Mouse (Mus musculus) hindbrain, embryonic 12.5 days (tissue): ENCODE measurements around the gene Cdc42se2. TPM values are rescaled to one million over a fixed set of nuclear protein-coding genes. Genes with fewer than 3 reads are reported as not detected.
A peak's percentile ranks its signal among the peaks of the same experiment; 100 is the strongest.

Source experiments
- ATAC-seq: fragments of 200-750 bp; cut with Nextera tagmentation; 2 replicates; pipeline ENCODE4 v1.8.0; 2017; ENCODE audit warnings: moderate TSS enrichment; ENCODE audit not compliant: low FRiP score
- H3K27ac ChIP-seq: fragments of 300-500 bp; sonication (generic); 2 replicates; pipeline ENCODE4 v1.5.1; 2016; ENCODE audit warnings: mild to moderate bottlenecking
- H3K27me3 ChIP-seq: fragments of 300-500 bp; sonication (generic); 2 replicates; pipeline ENCODE4 v1.6.1; 2016; ENCODE audit warnings: mild to moderate bottlenecking
- H3K36me3 ChIP-seq: fragments of 300-500 bp; sonication (generic); 2 replicates; pipeline ENCODE4 v1.6.1; 2016; ENCODE audit warnings: mild to moderate bottlenecking
- H3K4me1 ChIP-seq: fragments of 300-500 bp; sonication (generic); 2 replicates; pipeline ENCODE4 v1.6.1; 2016
- H3K4me2 ChIP-seq: fragments of 300-500 bp; sonication (generic); replicated peaks from 2 replicates; pipeline ENCODE4 v1.6.1; 2016; ENCODE audit warnings: mild to moderate bottlenecking
- H3K4me3 ChIP-seq: fragments of 300-500 bp; sonication (generic); 2 replicates; pipeline ENCODE4 v1.5.1; 2016; ENCODE audit warnings: mild to moderate bottlenecking
- H3K9ac ChIP-seq: fragments of 300-500 bp; sonication (generic); 2 replicates; pipeline ENCODE4 v1.6.1; 2016; ENCODE audit warnings: mild to moderate bottlenecking, moderate library complexity
- H3K9me3 ChIP-seq: fragments of 300-500 bp; sonication (generic); replicated peaks from 2 replicates; pipeline ENCODE4 v1.6.1; 2016; ENCODE audit warnings: mild to moderate bottlenecking
- WGBS: fragments of 180-500 bp; shearing (Covaris S2); methylation state at CpG from one replicate; pipeline ENCODE4 v1.1.7; 2016; 5-methylcytosine and 5-hydroxymethylcytosine counted together
- polyA plus RNA-seq: library from polyadenylated mRNA; unstranded; fragments of >200 nt; fragmentation: Nextera tagmentation; extraction: Ambion mirVana; gene quantifications from 2 replicates; pipeline ENCODE4 v1.2.1, GENCODE M21; 2016

The Cdc42se2 gene
- polyA plus RNA-seq, 1 experiment from 2014 or later, result 205 TPM

- Histone ChIP-seq H3K36me3 (no peaks in the 10 kb centered on the region), H3K4me2 (no peak overlapping the region), H3K27me3 (no peaks in the 10 kb centered on the region), H3K4me1 (peaks cover 20% of the 10 kb centered on the region), H3K9me3 (no peaks in the 10 kb centered on the region), H3K9ac (no peak overlapping the region), H3K27ac (no peak overlapping the region), H3K4me3 (no peak overlapping the region)
- no peak for ATAC-seq
- 79% methylated on average over 3 of the region's 3 CpGs for WGBS
Measured at GRCm38 (mm10) chr11:54768116-54768690, 19.3 kb downstream of the Cdc42se2 start.

GRCm38 (mm10) chr11:54764759-54765158, 22.7 kb downstream of the Cdc42se2 start:
- no peak overlapping the region for H3K27ac ChIP-seq
- H3K27me3 ChIP-seq, result no peaks in the 10 kb centered on the region
- 97% methylated on average over 1 of the region's 1 CpGs for WGBS
- H3K9me3 ChIP-seq, result no peaks in the 10 kb centered on the region
- no peak overlapping the region for H3K4me2 ChIP-seq
- H3K4me1 ChIP-seq, result peaks cover 19% of the 10 kb centered on the region
- ATAC-seq, result no peak
- no peak overlapping the region for H3K9ac ChIP-seq
- H3K4me3 ChIP-seq, result no peak overlapping the region
- H3K36me3 ChIP-seq, result no peaks in the 10 kb centered on the region

- no peaks in the 10 kb centered on the region for H3K27me3 ChIP-seq
- no peaks in the 10 kb centered on the region for H3K36me3 ChIP-seq
- 74% methylated on average over 3 of the region's 3 CpGs for WGBS
- H3K4me2 ChIP-seq, result no peak overlapping the region
- no peak overlapping the region; the same call in 1 of the 2 replicates for H3K27ac ChIP-seq
- no peak overlapping the region for H3K4me3 ChIP-seq
- ATAC-seq, result no peak
- no peaks in the 10 kb centered on the region for H3K9me3 ChIP-seq
- peaks cover 17% of the 10 kb centered on the region for H3K4me1 ChIP-seq
- H3K9ac ChIP-seq, result no peak overlapping the region
Measured at GRCm38 (mm10) chr11:54764026-54764425, 23.4 kb downstream of the Cdc42se2 start.

- no peak for ATAC-seq
- 90% methylated on average over 5 of the region's 5 CpGs for WGBS
- H3K9me3 ChIP-seq, result no peaks in the 10 kb centered on the region
- no peak overlapping the region for H3K9ac ChIP-seq
- H3K4me2 ChIP-seq, result no peak overlapping the region
- no peaks in the 10 kb centered on the region for H3K27me3 ChIP-seq
- H3K27ac ChIP-seq, result no peak overlapping the region
- H3K36me3 ChIP-seq, result no peaks in the 10 kb centered on the region
- H3K4me1 ChIP-seq, result peaks cover 17% of the 10 kb centered on the region
- no peak overlapping the region for H3K4me3 ChIP-seq
Measured at GRCm38 (mm10) chr11:54762735-54763134, 24.7 kb downstream of the Cdc42se2 start.

GRCm38 (mm10) chr11:54757993-54758392, 29.5 kb downstream of the Cdc42se2 start:
- ATAC-seq, result no peak
- Histone ChIP-seq H3K36me3 (peaks cover 3% of the 10 kb centered on the region; the same call in 1 of the 2 replicates), H3K4me3 (no peak overlapping the region), H3K27me3 (no peaks in the 10 kb centered on the region), H3K9ac (no peak overlapping the region), H3K4me2 (no peak overlapping the region), H3K9me3 (peaks cover 2% of the 10 kb centered on the region; the same call in 1 of the 2 replicates), H3K27ac (no peak overlapping the region), H3K4me1 (peaks cover 36% of the 10 kb centered on the region)
- WGBS, result 45% methylated on average over 1 of the region's 1 CpGs

GRCm38 (mm10) chr11:54755148-54755664, 32.3 kb downstream of the Cdc42se2 start:
- H3K27me3 ChIP-seq, result no peaks in the 10 kb centered on the region
- H3K4me1 ChIP-seq, result peaks cover 33% of the 10 kb centered on the region
- H3K9me3 ChIP-seq, result peaks cover 4% of the 10 kb centered on the region; the same call in 1 of the 2 replicates
- no peak overlapping the region for H3K4me3 ChIP-seq
- 0 out of 2 replicates have a peak overlapping the region, but pooled peaks have one; percentile 7 for H3K4me2 ChIP-seq
- no peak for ATAC-seq
- H3K27ac ChIP-seq, result peak overlapping the region; percentile 94
- peaks cover 10% of the 10 kb centered on the region; the same call in 1 of the 2 replicates for H3K36me3 ChIP-seq
- no peak overlapping the region for H3K9ac ChIP-seq
- 42% methylated on average over 5 of the region's 5 CpGs for WGBS

GRCm38 (mm10) chr11:54754301-54755147, 33.0 kb downstream of the Cdc42se2 start:
- 42% methylated on average over 10 of the region's 10 CpGs for WGBS
- Histone ChIP-seq H3K9ac (no peak overlapping the region), H3K36me3 (peaks cover 13% of the 10 kb centered on the region; the same call in 1 of the 2 replicates), H3K9me3 (peaks cover 4% of the 10 kb centered on the region; the same call in 1 of the 2 replicates), H3K4me2 (0 out of 2 replicates have a peak overlapping the region, but pooled peaks have one; percentile 25), H3K27ac (peak overlapping the region; percentile 94), H3K4me1 (peaks cover 33% of the 10 kb centered on the region), H3K4me3 (no peak overlapping the region), H3K27me3 (no peaks in the 10 kb centered on the region)
- ATAC-seq, result peak; percentile 90

GRCm38 (mm10) chr11:54751502-54751901, 36.0 kb downstream of the Cdc42se2 start:
- H3K27ac ChIP-seq, result peak overlapping the region; percentile 5; the same call in 1 of the 2 replicates
- H3K4me2 ChIP-seq, result no peak overlapping the region
- peaks cover 20% of the 10 kb centered on the region for H3K4me1 ChIP-seq
- no peaks in the 10 kb centered on the region for H3K27me3 ChIP-seq
- no peak overlapping the region for H3K4me3 ChIP-seq
- no peak overlapping the region for H3K9ac ChIP-seq
- WGBS, result 62% methylated on average over 4 of the region's 4 CpGs
- H3K36me3 ChIP-seq, result peaks cover 24% of the 10 kb centered on the region
- H3K9me3 ChIP-seq, result peaks cover 4% of the 10 kb centered on the region; the same call in 1 of the 2 replicates
- no peak for ATAC-seq

- no peaks in the 10 kb centered on the region for H3K4me1 ChIP-seq
- H3K9me3 ChIP-seq, result peaks cover 4% of the 10 kb centered on the region; the same call in 1 of the 2 replicates
- no peak overlapping the region for H3K9ac ChIP-seq
- no peak for ATAC-seq
- no peak overlapping the region for H3K4me2 ChIP-seq
- no peak overlapping the region for H3K4me3 ChIP-seq
- H3K36me3 ChIP-seq, result peaks cover 27% of the 10 kb centered on the region
- H3K27me3 ChIP-seq, result no peaks in the 10 kb centered on the region
- H3K27ac ChIP-seq, result no peak overlapping the region
Measured at GRCm38 (mm10) chr11:54748891-54749290, 38.6 kb downstream of the Cdc42se2 start.

- Histone ChIP-seq H3K9me3 (no peaks in the 10 kb centered on the region), H3K4me3 (no peak overlapping the region), H3K27me3 (no peaks in the 10 kb centered on the region), H3K4me1 (no peaks in the 10 kb centered on the region), H3K9ac (no peak overlapping the region), H3K27ac (no peak overlapping the region), H3K4me2 (no peak overlapping the region), H3K36me3 (peaks cover 27% of the 10 kb centered on the region)
- no peak for ATAC-seq
- 89% methylated on average over 1 of the region's 1 CpGs for WGBS
Measured at GRCm38 (mm10) chr11:54744231-54744630, 43.2 kb downstream of the Cdc42se2 start.

GRCm38 (mm10) chr11:54741330-54741729, 46.1 kb downstream of the Cdc42se2 start:
- 93% methylated on average over 2 of the region's 2 CpGs for WGBS
- no peaks in the 10 kb centered on the region for H3K4me1 ChIP-seq

GRCm38 (mm10) chr11:54739012-54739750, 48.3 kb downstream of the Cdc42se2 start:
- 94% methylated on average over 4 of the region's 4 CpGs for WGBS
- Histone ChIP-seq H3K9ac (no peak overlapping the region), H3K27ac (no peak overlapping the region), H3K4me1 (no peaks in the 10 kb centered on the region), H3K4me3 (no peak overlapping the region), H3K4me2 (no peak overlapping the region), H3K27me3 (no peaks in the 10 kb centered on the region), H3K9me3 (no peaks in the 10 kb centered on the region), H3K36me3 (peaks cover 37% of the 10 kb centered on the region)
- no peak for ATAC-seq

More at GRCm38 (mm10) chr11:54741330-54741729, 46.1 kb downstream of the Cdc42se2 start:
- Histone ChIP-seq H3K4me2 (no peak overlapping the region), H3K9ac (no peak overlapping the region), H3K27ac (no peak overlapping the region), H3K9me3 (no peaks in the 10 kb centered on the region), H3K27me3 (no peaks in the 10 kb centered on the region), H3K4me3 (no peak overlapping the region), H3K36me3 (peaks cover 29% of the 10 kb centered on the region)
- ATAC-seq, result no peak
